Mouse (Mus musculus) C2C12 (cell line): ENCODE results near the gene Lgals1.

Source experiments
- CEBPB ChIP-seq: IDR thresholded peaks from one replicate; pipeline ENCODE4 v1.6.1; 2011; ENCODE audit warnings: low read depth, mild to moderate bottlenecking, control low read depth, moderate library complexity
- CTCF ChIP-seq: IDR thresholded peaks from one replicate; pipeline ENCODE4 v1.5.1; 2011; ENCODE audit not compliant: control insufficient read depth, insufficient read depth, insufficient read length
- MAX ChIP-seq: IDR thresholded peaks from one replicate; pipeline ENCODE4 v1.6.1; 2011; ENCODE audit warnings: mild to moderate bottlenecking, control low read depth

- TF ChIP-seq CTCF (no peak), CEBPB (no peak), MAX (no peak)
Observed at GRCm38 (mm10) chr15:78948152-78948725, 21.7 kb downstream of the Lgals1 start.
